Mouse (Mus musculus) brown adipose tissue, adult 24 weeks (tissue): ENCODE measurements around the gene Tmem141. TPM values are rescaled to one million over a fixed set of nuclear protein-coding genes. Genes with fewer than 3 reads are reported as not detected.
A peak's percentile ranks its signal among the peaks of the same experiment; 100 is the strongest.

Source experiments
- H3K27ac ChIP-seq: fragments of 200-500 bp; replicated peaks from 2 replicates; pipeline ENCODE4 v1.5.1; 2012; ENCODE audit warnings: low read depth, mild to moderate bottlenecking, low read length
- H3K4me1 ChIP-seq: fragments of 200-500 bp; 2 replicates; pipeline ENCODE4 v1.6.1; 2012; ENCODE audit warnings: low read length, mixed read lengths; ENCODE audit not compliant: control insufficient read depth, insufficient read depth, insufficient read length
- H3K4me3 ChIP-seq: fragments of 200-500 bp; 2 replicates; pipeline ENCODE4 v1.5.1; 2012; ENCODE audit warnings: low read depth, mild to moderate bottlenecking, low read length, moderate library complexity; ENCODE audit not compliant: insufficient read depth
- polyA plus RNA-seq: library from polyadenylated mRNA; stranded (reverse); fragments of >200 nt; gene quantifications from 2 replicates; pipeline ENCODE4 v1.2.4, GENCODE M21; 2012; ENCODE audit not compliant: missing spikeins, insufficient read depth, insufficient read length

The Tmem141 gene
- 30.9 and 34.5 TPM in 2 replicates for polyA plus RNA-seq

GRCm38 (mm10) chr2:25621229-25622200 lies at the start of gene Tmem141:
Tmem141 (minus strand) TSS chr2:25622005.
- Histone ChIP-seq H3K4me3 (peak within 1 kb of the TSS; percentile 78), H3K4me1 (no peaks in the 10 kb centered on the region), H3K27ac (peak within 1 kb of the TSS; percentile 64; the same call in 1 of the 2 replicates)

GRCm38 (mm10) chr2:25666516-25666915 lies 44.7 kb upstream of the Tmem141 start:
- Histone ChIP-seq H3K27ac (no peak overlapping the region), H3K4me1 (no peaks in the 10 kb centered on the region), H3K4me3 (no peak overlapping the region)

GRCm38 (mm10) chr2:25664125-25664524 lies 42.3 kb upstream of the Tmem141 start:
- Histone ChIP-seq H3K4me1 (no peaks in the 10 kb centered on the region), H3K4me3 (no peak overlapping the region), H3K27ac (no peak overlapping the region)

- no peaks in the 10 kb centered on the region for H3K4me1 ChIP-seq
- H3K27ac ChIP-seq = no peak overlapping the region
- no peak overlapping the region for H3K4me3 ChIP-seq
Measured at GRCm38 (mm10) chr2:25663511-25663910, 41.7 kb upstream of the Tmem141 start.

GRCm38 (mm10) chr2:25661245-25661970 lies 39.6 kb upstream of the Tmem141 start:
- H3K4me1 ChIP-seq = no peaks in the 10 kb centered on the region
- H3K27ac ChIP-seq = no peak overlapping the region
- no peak overlapping the region for H3K4me3 ChIP-seq

- no peak overlapping the region for H3K4me3 ChIP-seq
- no peak overlapping the region for H3K27ac ChIP-seq
- no peaks in the 10 kb centered on the region for H3K4me1 ChIP-seq
Measured at GRCm38 (mm10) chr2:25660279-25660678, 38.5 kb upstream of the Tmem141 start.

GRCm38 (mm10) chr2:25657652-25658051 lies 35.8 kb upstream of the Tmem141 start, which contains the start of gene Lcn5:
Lcn5 (plus strand) TSS chr2:25657952.
- Histone ChIP-seq H3K4me1 (no peaks in the 10 kb centered on the region), H3K27ac (no peak within 1 kb of the TSS), H3K4me3 (no peak within 1 kb of the TSS)

GRCm38 (mm10) chr2:25657246-25657645 lies 35.4 kb upstream of the Tmem141 start:
- Histone ChIP-seq H3K4me3 (no peak overlapping the region), H3K27ac (no peak overlapping the region), H3K4me1 (no peaks in the 10 kb centered on the region)

- Histone ChIP-seq H3K4me3 (no peak overlapping the region), H3K4me1 (no peaks in the 10 kb centered on the region), H3K27ac (no peak overlapping the region)
Measured at GRCm38 (mm10) chr2:25656691-25657090, 34.9 kb upstream of the Tmem141 start.

GRCm38 (mm10) chr2:25654502-25654901 lies 32.7 kb upstream of the Tmem141 start:
- no peak overlapping the region for H3K27ac ChIP-seq
- H3K4me1 ChIP-seq = no peaks in the 10 kb centered on the region
- H3K4me3 ChIP-seq = no peak overlapping the region

- Histone ChIP-seq H3K4me3 (no peak within 1 kb of the TSS), H3K4me1 (no peaks in the 10 kb centered on the region), H3K27ac (no peak within 1 kb of the TSS)
Measured at GRCm38 (mm10) chr2:25652902-25653301, 31.1 kb upstream of the Tmem141 start, which contains the start of gene Lcn8. Lcn8 (plus strand) TSS chr2:25653120.

GRCm38 (mm10) chr2:25639890-25640289 lies 18.1 kb upstream of the Tmem141 start:
- no peak overlapping the region for H3K27ac ChIP-seq
- H3K4me1 ChIP-seq = no peaks in the 10 kb centered on the region
- H3K4me3 ChIP-seq = no peak overlapping the region

- Histone ChIP-seq H3K27ac (no peak overlapping the region), H3K4me1 (no peaks in the 10 kb centered on the region), H3K4me3 (no peak overlapping the region)
Measured at GRCm38 (mm10) chr2:25634046-25634445, 12.2 kb upstream of the Tmem141 start.

GRCm38 (mm10) chr2:25633616-25634015 lies 11.8 kb upstream of the Tmem141 start:
- H3K4me3 ChIP-seq = no peak overlapping the region
- H3K27ac ChIP-seq = no peak overlapping the region
- H3K4me1 ChIP-seq = no peaks in the 10 kb centered on the region

- H3K4me3 ChIP-seq = no peak overlapping the region
- no peaks in the 10 kb centered on the region for H3K4me1 ChIP-seq
- H3K27ac ChIP-seq = no peak overlapping the region
Measured at GRCm38 (mm10) chr2:25628738-25629137, 6.9 kb upstream of the Tmem141 start.
